Mouse (Mus musculus) c-Kit-positive CD71-positive TER-119-positive erythroid progenitor cells, embryonic 14.5 days (primary cell): ENCODE data around the gene Ctps.
A peak's percentile ranks its signal among the peaks of the same experiment; 100 is the strongest.
"Not testable (repeated sequence)": the region's sequence is repeated elsewhere in the genome, so short reads cannot be mapped to it uniquely, and the experiment has no call there.

Source experiments
- DNase-seq: peaks from one replicate; pipeline ENCODE4 v3.0.0-alpha.2; 2013; ENCODE audit warnings: low spot score

Ctps gene

DNA sequence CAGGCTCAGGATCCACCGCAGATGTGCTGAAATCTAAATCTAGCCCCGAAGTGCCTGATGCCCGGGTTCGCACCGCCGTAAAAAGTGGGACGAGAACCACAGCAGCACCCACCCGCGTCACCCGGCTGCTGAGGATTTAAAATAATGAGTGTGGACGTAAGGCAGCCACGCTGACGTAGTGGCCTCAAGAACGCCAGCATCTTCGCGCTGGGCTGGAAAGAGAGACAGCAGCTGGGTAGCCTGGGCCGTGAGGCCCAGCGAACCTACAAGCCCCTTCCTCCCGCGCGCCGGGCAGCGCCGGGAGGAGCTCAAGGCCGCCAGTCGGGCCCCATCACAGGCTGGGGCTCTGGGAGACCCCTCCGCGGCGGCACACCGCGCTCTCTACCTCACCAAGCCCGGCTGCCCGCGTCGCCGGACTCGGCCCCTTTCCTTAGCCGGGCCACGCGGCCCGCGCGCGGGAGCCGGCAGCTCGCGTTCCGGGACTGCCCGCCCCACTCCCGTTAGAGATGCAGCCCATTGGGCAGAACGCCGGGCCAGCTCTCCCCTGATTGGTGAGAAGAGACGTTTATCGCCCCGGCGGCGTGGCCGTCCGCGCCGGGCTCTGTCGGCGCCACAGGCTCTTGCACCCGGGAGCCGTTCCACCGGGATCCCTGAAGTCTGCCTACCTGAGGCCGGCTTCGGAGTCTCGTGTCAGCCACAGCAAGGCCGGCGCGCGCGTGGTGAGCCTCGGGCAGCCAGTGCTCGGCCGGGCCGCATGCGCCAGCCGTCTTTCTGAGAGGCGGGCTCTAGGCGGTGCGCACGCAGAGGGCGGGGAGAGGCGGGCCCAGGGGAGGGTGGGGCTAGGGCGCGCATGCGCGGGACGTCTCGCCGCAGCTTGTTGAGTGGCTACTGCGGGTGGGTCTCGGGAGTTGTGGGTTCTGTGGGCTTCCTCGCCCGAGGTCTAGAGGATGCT is at the start of gene Ctps:
TSS of gene Ctps (minus strand) at position 791 of the 952 bp plus-strand sequence.
- DNase-seq = peak; percentile 90

GRCm38 (mm10) chr4:120616199-120617025 is 46.3 kb upstream of the Ctps start:
- no peak for DNase-seq

DNA sequence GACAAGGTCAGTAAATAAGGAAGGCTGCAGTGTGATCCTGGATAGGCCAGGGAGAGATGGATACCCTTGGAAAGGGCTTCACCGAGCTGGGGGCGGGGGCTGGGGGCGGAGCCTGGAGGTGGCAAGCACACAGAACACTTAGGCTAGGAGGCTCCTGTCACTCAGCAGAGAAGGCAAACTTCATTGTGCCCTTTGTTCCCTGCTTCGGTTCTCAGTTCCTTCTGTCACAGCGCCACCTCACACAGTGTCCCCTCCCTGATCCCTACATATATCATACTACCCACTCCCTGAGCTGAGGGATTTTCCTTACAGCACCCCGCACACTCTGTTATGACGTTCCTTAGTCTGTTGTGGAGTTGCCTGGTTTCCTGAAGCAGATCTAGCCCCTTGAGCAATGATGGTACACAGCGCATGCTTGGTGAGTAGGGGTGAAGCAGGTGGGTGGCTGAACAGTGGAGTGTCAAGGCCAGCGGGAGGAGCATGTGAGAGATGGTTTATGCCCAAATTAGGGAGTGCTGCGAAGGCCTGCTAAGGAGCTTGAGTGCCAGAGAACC is 45.5 kb upstream of the Ctps start:
- DNase-seq = no peak

GRCm38 (mm10) chr4:120614644-120615043 is 44.6 kb upstream of the Ctps start:
- no peak for DNase-seq

- DNase-seq = no peak
Measured at GRCm38 (mm10) chr4:120613691-120614329, 43.7 kb upstream of the Ctps start.

DNA sequence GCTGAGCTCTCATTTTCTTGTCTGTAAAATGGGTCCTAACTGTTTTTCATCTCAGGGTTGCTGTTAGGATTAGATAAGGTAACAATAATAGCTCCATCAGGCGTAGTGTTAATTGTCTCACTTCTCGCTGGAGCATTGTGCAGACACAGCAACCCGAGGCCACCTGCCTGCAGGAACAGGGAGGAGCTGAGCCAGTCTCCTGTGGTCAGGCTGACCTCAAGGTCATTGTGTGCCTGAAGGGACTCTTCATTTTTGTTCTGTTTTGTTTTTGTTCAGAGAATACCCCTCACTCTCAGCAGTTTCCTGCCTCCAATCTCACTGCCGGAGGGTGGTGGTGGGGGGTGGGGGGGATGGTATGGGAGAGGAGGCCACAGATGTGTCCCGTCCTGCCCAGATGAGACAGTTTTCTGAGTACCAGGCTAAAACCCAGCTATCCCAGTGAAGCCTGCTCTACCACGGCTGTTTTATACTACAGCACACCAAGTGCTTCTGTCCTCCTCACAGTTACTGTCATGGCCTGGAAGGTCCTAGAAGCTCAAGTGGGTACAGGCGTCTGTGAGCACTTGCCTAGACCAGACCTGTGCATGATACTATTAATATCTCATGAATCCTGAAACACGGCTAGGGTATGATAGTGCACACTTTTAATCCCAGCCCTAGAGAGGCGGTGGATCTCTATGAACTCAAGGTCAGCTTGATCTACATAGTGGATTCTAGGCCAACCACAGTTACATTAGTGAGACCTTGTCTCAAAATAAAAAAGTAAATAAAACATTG is 42.4 kb upstream of the Ctps start:
- no peak for DNase-seq

DNA sequence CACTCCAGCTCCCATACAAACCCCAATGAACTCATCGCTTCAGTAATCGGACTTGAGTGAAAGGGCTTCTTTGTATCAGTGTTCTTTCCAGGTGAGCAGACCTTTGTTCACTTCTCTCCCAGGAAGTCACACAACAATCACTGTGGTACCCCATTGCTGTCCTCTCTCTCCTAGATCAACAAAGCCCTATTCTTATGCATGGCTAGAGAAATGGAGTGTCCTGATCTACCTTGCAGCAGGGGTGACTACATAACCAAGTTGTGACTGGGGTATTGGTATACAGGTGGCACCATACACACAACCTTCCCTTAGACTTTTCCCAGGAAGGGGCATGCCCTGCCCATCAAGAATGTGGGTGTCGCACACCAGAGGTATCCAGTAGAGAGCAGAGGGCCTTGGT is 40.9 kb upstream of the Ctps start:
- no peak for DNase-seq

DNA sequence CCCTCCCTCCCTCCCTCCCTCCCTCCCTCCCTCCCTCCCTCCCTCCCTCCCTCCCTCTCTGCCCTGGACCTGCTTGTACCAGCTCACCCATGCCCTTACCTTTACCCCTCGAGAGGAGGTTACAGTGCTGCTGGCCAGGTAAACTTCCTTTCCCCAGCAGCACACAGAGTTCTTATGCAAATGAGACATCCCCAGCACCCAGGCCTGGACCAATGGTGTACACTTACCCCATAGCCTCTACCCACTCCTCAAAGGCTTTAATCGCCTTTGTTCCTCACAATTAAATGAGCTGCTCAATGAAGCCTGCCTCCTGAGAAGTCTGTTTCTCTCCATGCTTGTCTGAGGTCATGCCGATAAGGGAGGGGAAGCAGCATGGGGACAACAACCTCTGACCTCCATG is 36.9 kb upstream of the Ctps start:
- DNase-seq = no peak

DNA sequence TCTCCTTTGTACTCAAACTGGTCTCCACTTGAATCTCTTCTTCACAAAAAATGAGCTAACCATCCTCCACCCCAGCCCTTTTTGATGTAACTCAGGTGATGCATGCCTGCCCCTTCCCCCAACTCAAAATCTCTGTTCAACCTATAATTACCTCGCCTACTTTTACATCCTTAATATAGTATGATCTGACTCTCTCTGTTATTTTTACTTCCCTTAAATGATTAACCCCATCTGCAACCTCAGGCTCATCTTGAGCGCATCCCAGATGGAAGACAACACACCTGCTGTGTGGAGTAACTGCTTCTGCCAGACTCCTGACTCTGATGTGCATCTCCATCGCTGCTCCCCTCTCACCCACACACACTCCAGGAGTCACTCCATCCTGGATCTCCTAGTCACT is 32.6 kb upstream of the Ctps start:
- DNase-seq = no peak

DNA sequence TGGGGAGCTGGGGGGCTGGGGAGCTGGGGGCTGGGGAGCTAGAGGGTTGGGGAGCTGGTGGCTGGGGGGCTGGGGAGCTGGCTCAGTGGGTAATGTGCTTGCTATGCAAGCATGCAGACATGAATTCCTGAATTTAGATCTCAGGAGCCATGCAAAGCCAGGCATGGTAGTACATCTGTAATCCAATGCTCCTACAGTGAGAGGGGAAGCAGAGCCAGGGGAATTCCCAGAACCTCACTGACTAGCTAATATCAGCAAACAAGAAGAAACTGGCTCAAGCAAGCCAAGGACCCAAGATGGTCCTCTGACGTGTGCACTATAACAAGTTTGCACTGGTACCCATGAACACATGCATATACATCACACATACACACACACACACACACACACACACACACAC is 31.7 kb upstream of the Ctps start:
- DNase-seq = no peak

DNA sequence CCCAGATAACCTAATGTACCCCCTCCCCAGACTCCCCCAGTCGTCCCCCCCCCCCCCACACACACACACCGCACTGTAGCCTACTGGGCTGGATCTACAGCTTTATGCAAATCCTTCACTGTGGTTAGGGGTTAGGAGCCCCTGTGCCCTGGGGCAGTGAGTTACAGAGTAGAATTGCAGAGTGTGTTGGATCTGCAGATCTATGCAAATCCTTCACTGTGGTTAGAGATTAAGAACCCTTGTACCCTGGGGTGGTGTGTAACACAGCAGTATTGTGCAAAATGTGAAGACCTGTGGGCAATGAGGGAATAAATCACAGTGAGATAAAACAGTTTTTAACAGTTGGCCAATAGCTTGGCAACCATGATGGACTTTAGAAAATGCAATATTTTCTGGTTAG is 28.8 kb upstream of the Ctps start:
- DNase-seq = no peak

GRCm38 (mm10) chr4:120596210-120596609 is 26.1 kb upstream of the Ctps start:
- DNase-seq = not testable (repeated sequence)

GRCm38 (mm10) chr4:120590973-120591372 is 20.9 kb upstream of the Ctps start:
- no peak for DNase-seq

DNA sequence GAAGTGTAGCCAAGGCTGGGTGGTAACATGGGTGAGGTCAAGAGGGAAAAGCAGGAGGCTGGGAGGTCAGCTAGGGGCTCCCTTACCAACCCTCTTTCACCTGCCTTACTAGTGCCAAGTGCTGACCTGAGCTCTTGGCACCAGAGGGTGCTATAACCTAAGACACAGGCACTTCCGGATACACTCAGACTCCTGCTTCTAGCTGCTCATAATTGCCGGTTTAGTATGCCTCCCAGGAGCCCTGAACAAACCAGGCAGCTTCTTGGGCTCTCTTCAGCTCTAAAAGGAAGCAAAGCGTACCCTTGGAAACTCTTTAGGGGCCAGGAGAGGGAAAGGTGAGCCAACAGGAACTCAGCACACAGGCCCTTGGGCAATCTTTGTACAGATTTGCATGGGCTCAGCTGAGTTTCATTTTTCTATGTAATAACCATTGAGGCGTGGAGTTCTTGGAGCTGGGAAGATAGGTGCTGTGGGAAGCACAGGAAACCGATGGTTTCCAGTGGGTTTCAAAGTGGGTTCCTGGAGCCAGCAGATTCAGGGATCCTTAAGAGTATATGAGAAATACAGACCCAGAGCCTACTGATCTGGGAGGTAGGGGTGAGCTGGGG is 19.8 kb upstream of the Ctps start:
- peak; percentile 78 for DNase-seq

DNA sequence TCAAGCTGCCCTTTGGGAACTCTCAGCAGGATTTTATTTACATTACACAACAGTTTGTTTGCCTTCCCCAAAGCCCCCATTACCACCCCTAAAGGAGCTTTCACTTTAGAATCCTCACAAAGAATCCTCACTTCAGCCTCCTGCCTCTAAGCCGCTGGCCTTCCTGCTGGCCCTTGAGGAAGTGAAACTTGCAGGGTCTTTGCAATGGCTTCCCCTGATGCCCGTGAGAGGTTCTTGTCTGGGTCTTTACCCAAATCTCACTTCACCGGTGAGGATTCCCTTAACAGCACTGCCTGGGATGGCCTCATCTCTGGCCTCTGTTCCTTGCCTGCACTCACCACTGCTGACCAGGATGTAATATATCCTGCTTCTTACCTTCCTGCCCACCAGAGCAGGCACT is 19.0 kb upstream of the Ctps start:
- DNase-seq = no peak

DNA sequence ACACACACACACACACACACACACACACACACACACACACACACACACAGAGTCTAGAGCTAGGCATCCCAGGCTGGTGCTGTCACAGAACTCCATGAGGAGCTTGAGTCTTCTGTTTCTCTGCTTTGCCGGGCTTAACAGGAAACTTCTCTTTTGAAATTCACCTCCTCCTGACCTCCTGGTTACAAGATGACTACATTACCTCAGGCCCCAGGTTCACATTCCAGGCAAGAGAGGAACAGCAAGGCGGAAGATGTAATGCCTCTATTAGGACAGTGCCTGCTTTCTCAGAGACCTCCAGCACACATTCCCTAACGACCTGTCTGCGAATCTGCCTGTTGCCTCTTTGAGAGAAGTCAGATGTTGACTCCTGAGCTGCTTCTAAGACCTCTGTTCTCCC is 18.4 kb upstream of the Ctps start, which contains the start of gene Gm8439:
TSS of gene Gm8439 (plus strand) at position 301 of the 400 bp plus-strand sequence.
- DNase-seq = no peak

DNA sequence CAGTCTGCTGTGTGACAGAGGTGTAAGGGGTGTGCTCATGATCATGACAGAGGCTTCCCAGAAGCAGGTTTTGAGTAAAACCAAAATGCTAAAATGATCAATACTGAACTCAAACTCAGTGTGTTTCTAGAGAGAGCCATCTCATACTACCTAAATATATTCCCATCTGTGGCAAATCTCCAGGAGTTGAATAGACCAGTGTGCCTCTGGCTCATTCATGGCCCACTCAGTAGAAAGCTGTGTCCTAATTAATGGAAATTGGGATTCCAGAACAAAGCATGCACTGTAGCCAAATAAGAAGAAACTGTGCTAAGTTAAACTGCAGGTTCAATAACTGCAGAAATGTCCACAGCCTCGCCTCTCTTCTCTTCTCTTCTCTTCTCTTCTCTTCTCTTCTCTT is 16.9 kb upstream of the Ctps start:
- no peak for DNase-seq

GRCm38 (mm10) chr4:120581711-120582110 is 11.6 kb upstream of the Ctps start:
- DNase-seq = no peak

DNA sequence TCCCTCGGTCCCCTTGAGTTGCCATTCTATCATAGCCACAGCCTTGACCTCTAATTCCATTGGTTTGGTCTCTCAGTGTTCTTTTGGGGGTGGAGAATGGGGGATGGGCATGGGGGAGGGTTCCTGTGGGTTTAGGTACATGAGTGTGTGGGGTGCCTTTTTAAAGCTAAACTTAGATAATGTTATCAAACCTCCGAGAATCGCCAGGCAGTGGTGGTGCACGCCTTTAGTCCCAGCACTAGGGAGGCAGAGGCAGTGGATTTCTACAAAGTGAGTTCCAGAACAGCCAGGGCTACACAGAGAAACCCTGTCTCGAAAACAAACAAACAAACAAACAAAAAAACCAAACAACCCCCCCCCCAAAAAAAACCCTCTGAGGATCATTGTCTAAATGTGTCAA is 10.8 kb upstream of the Ctps start:
- DNase-seq = peak; percentile 30

GRCm38 (mm10) chr4:120571691-120572090 is 1.6 kb upstream of the Ctps start:
- DNase-seq = no peak

DNA sequence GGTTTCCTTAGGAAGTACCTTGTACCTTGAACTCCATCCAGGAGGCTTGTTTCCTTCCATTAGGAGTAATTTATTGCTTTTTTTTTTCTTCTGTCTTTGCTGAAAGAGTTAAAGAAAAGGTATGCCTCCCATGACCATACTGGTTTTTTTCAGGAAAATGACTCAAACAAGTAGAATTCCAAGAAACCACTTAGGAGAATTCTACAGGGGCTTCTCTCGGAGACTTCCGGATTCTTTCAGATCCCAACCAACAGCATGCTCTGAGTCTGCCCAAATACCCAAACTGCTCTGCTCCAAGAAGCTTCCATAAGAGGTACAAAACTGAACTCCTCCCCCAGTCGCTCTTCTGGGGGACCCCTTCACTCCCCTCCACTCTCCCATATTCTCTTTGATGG is 991 bp upstream of the Ctps start:
- no peak for DNase-seq
